Mouse (Mus musculus): ENCODE data around the gene Tm7sf3. TPM values are rescaled to one million over a fixed set of nuclear protein-coding genes. Genes with fewer than 3 reads are reported as not detected.

Gene Tm7sf3
- total and polyA plus RNA-seq, 2 experiments from 2014 or later, result 27.3 to 41.7 TPM

GRCm38 (mm10) chr6:146683881-146684280, 41.3 kb upstream of the Tm7sf3 start:
- peaks cover 41% of the 10 kb centered on the region for H3K4me1 ChIP-seq (ENCODE audit: control insufficient read depth, insufficient read depth)
- peaks cover under 1% of the 10 kb centered on the region; the same call in 1 of the 2 replicates for H3K9me3 ChIP-seq (replicated peaks; ENCODE audit: control insufficient read depth, low read length)
- TF ChIP-seq EP300 (IDR thresholded peaks at IDR 0.05; ENCODE audit: low read depth), result no peak
- TF ChIP-seq CTCF (IDR thresholded peaks at IDR 0.05; ENCODE audit: low read depth), result no peak
- no peak overlapping the region for H3K4me3 ChIP-seq (ENCODE audit: low read depth, low read length)
- no peaks in the 10 kb centered on the region for H3K36me3 ChIP-seq (replicated peaks; ENCODE audit: control insufficient read depth, insufficient read depth, low read length)
- ATAC-seq (ENCODE audit: insufficient read depth, low read depth) (no peak), DNase-seq (ENCODE audit: low spot score) (no peak)
- peak overlapping the region; percentile 75 for H3K27ac ChIP-seq (ENCODE audit: low read depth)
- 77% methylated on average over 4 of the region's 4 CpGs for WGBS
- H3K9ac ChIP-seq (replicated peaks; ENCODE audit: low read depth, low read length), result no peak overlapping the region
- no peaks in the 10 kb centered on the region for H3K27me3 ChIP-seq (ENCODE audit: control insufficient read depth, insufficient read depth, low read length)
- H3K4me2 ChIP-seq (ENCODE audit: low read depth, low read length), result no peak overlapping the region

GRCm38 (mm10) chr6:146678136-146679070, 35.8 kb upstream of the Tm7sf3 start:
- H3K9ac ChIP-seq (replicated peaks; ENCODE audit: low read depth, low read length), result peak overlapping the region; percentile 18; the same call in 1 of the 2 replicates
- H3K4me1 ChIP-seq (ENCODE audit: control insufficient read depth, insufficient read depth), result peaks cover 34% of the 10 kb centered on the region
- no peak for TF ChIP-seq EP300 (IDR thresholded peaks at IDR 0.05; ENCODE audit: low read depth)
- no peak for TF ChIP-seq CTCF (IDR thresholded peaks at IDR 0.05; ENCODE audit: low read depth)
- ATAC-seq (ENCODE audit: insufficient read depth, low read depth), result no peak
- H3K27me3 ChIP-seq (ENCODE audit: control insufficient read depth, insufficient read depth, low read length), result no peaks in the 10 kb centered on the region
- H3K9me3 ChIP-seq (replicated peaks; ENCODE audit: control insufficient read depth, low read length), result no peaks in the 10 kb centered on the region
- 28% methylated on average over 10 of the region's 10 CpGs for WGBS
- H3K4me3 ChIP-seq (ENCODE audit: low read depth, low read length), result no peak overlapping the region
- no peaks in the 10 kb centered on the region for H3K36me3 ChIP-seq (replicated peaks; ENCODE audit: control insufficient read depth, insufficient read depth, low read length)
- H3K4me2 ChIP-seq (ENCODE audit: low read depth, low read length), result no peak overlapping the region
- DNase-seq (ENCODE audit: low spot score), result no peak
- peak overlapping the region; percentile 64 for H3K27ac ChIP-seq (ENCODE audit: low read depth)

DNA sequence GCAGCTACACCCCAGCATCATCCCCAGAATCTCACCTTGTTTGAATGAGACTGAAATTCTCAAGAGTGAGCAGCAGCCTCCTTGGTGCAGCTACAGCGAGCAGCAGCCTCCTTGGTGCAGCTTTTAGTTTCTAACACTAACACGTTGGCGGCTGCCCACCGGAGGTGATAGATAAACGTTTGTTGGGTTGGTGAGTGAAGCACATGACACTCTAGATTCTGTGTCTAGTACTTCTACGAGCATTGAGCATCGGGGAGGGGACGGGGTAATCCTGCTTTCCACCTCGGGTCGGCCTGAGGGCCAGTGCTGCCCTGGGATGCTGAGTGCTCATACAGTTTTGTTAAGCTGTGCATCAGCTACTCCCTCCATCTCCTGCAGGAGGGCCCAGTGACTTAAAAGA, 34.3 kb upstream of the Tm7sf3 start:
- Histone ChIP-seq H3K36me3 (replicated peaks; ENCODE audit: control insufficient read depth, insufficient read depth, low read length) (no peaks in the 10 kb centered on the region), H3K4me1 (ENCODE audit: control insufficient read depth, insufficient read depth) (peaks cover 33% of the 10 kb centered on the region), H3K9ac (replicated peaks; ENCODE audit: low read depth, low read length) (no peak overlapping the region), H3K4me3 (ENCODE audit: low read depth, low read length) (no peak overlapping the region), H3K27ac (ENCODE audit: low read depth) (no peak overlapping the region), H3K27me3 (ENCODE audit: control insufficient read depth, insufficient read depth, low read length) (no peaks in the 10 kb centered on the region), H3K4me2 (ENCODE audit: low read depth, low read length) (no peak overlapping the region), H3K9me3 (replicated peaks; ENCODE audit: control insufficient read depth, low read length) (no peaks in the 10 kb centered on the region)
- ATAC-seq (ENCODE audit: insufficient read depth, low read depth) (no peak), DNase-seq (ENCODE audit: low spot score) (no peak)
- no peak for TF ChIP-seq CTCF (IDR thresholded peaks at IDR 0.05; ENCODE audit: low read depth)
- WGBS, result 34% methylated on average over 10 of the region's 10 CpGs

DNA sequence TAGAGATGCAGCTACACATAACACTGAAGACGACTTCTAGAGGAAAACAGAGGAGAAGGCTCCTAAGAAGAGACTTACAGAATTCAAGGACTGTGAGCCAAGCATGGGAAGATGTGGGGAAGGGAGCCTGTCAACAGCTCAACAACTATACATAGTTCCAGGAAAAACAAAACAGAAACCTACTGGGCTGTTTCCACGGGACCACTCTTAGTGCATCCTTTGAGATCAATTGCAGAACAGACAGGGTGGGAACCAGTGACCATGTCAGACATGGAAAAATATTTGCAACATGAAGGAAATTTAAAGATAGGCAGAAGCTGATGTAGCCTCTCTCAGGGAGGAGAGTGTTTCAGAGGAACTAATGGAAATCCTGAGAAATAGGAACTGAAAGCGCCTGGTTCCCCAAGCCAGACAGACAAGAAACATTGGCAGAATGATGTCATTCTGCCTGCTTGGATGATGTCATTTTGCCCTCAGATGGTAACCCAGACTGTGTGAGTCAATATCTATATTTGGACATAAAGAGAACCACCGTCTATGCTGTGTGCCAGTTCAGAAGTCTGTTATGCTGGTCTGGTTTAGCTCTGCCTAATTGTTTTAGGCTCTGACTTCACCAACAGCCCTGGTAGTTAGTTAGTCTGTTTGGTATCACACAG, 32.4 kb upstream of the Tm7sf3 start:
- Histone ChIP-seq H3K4me2 (ENCODE audit: low read depth, low read length) (0 out of 2 replicates have a peak overlapping the region, but pooled peaks have one; percentile 3), H3K9ac (replicated peaks; ENCODE audit: low read depth, low read length) (peak overlapping the region; percentile 43; the same call in 1 of the 2 replicates), H3K4me1 (ENCODE audit: control insufficient read depth, insufficient read depth) (peaks cover 43% of the 10 kb centered on the region), H3K27ac (ENCODE audit: low read depth) (peak overlapping the region; percentile 85), H3K9me3 (replicated peaks; ENCODE audit: control insufficient read depth, low read length) (peaks cover 7% of the 10 kb centered on the region), H3K27me3 (ENCODE audit: control insufficient read depth, insufficient read depth, low read length) (no peaks in the 10 kb centered on the region), H3K4me3 (ENCODE audit: low read depth, low read length) (no peak overlapping the region), H3K36me3 (replicated peaks; ENCODE audit: control insufficient read depth, insufficient read depth, low read length) (no peaks in the 10 kb centered on the region)
- DNase-seq (ENCODE audit: low spot score) (peak; percentile 85), ATAC-seq (ENCODE audit: insufficient read depth, low read depth) (peak; percentile 79)
- TF ChIP-seq CTCF (IDR thresholded peaks at IDR 0.05; ENCODE audit: low read depth), result no peak
- TF ChIP-seq EP300 (IDR thresholded peaks at IDR 0.05; ENCODE audit: low read depth), result peak; percentile 66; the same call in 1 of the 2 replicates
- 17% methylated on average over 4 of the region's 4 CpGs for WGBS

- ATAC-seq (ENCODE audit: insufficient read depth, low read depth) (no peak), DNase-seq (ENCODE audit: low spot score) (no peak)
- no peak for TF ChIP-seq EP300 (IDR thresholded peaks at IDR 0.05; ENCODE audit: low read depth)
- TF ChIP-seq CTCF (IDR thresholded peaks at IDR 0.05; ENCODE audit: low read depth), result no peak
- peak overlapping the region; percentile 43; the same call in 1 of the 2 replicates for H3K9ac ChIP-seq (replicated peaks; ENCODE audit: low read depth, low read length)
- H3K4me1 ChIP-seq (ENCODE audit: control insufficient read depth, insufficient read depth), result peaks cover 43% of the 10 kb centered on the region
- no peak overlapping the region for H3K4me2 ChIP-seq (ENCODE audit: low read depth, low read length)
- peak overlapping the region; percentile 85 for H3K27ac ChIP-seq (ENCODE audit: low read depth)
- H3K9me3 ChIP-seq (replicated peaks; ENCODE audit: control insufficient read depth, low read length), result peaks cover 7% of the 10 kb centered on the region
- no peaks in the 10 kb centered on the region for H3K36me3 ChIP-seq (replicated peaks; ENCODE audit: control insufficient read depth, insufficient read depth, low read length)
- WGBS, result 63% methylated on average over 8 of the region's 8 CpGs
- no peaks in the 10 kb centered on the region for H3K27me3 ChIP-seq (ENCODE audit: control insufficient read depth, insufficient read depth, low read length)
- no peak overlapping the region for H3K4me3 ChIP-seq (ENCODE audit: low read depth, low read length)
Measured at GRCm38 (mm10) chr6:146674420-146674819, 31.8 kb upstream of the Tm7sf3 start.
